Mouse (Mus musculus) forebrain, embryonic 15.5 days (tissue): ENCODE measurements at regions not wholly inside any gene's neighbourhood (a gene's known extent, or its start where the extent isn't known, plus 50 kb on each side); places are given as distances from the start of the nearest gene placed in this dataset.
A peak's percentile ranks its signal among the peaks of the same experiment; 100 is the strongest.

ENCODE experiments used
- ATAC-seq: fragments of 200-750 bp; cut with Nextera tagmentation; replicated peaks from 2 replicates; pipeline ENCODE4 v1.8.0; 2017; ENCODE audit warnings: mild to moderate bottlenecking, moderate TSS enrichment, moderate library complexity
- H3K27ac ChIP-seq: fragments of 300-500 bp; sonication (generic); replicated peaks from 2 replicates; pipeline ENCODE4 v1.5.1; 2015; ENCODE audit warnings: mild to moderate bottlenecking, inconsistent platforms
- H3K27me3 ChIP-seq: fragments of 300-500 bp; sonication (generic); 2 replicates; pipeline ENCODE4 v1.6.1; 2015; ENCODE audit warnings: inconsistent platforms
- H3K36me3 ChIP-seq: fragments of 300-500 bp; sonication (generic); 2 replicates; pipeline ENCODE4 v1.6.1; 2015; ENCODE audit warnings: mild to moderate bottlenecking, inconsistent platforms
- H3K4me1 ChIP-seq: fragments of 300-500 bp; sonication (generic); 2 replicates; pipeline ENCODE4 v1.6.1; 2015; ENCODE audit warnings: inconsistent platforms
- H3K4me2 ChIP-seq: fragments of 300-500 bp; sonication (generic); replicated peaks from 2 replicates; pipeline ENCODE4 v1.6.1; 2015; ENCODE audit warnings: mild to moderate bottlenecking, inconsistent platforms
- H3K4me3 ChIP-seq: fragments of 300-500 bp; sonication (generic); 2 replicates; pipeline ENCODE4 v1.5.1; 2015; ENCODE audit warnings: mild to moderate bottlenecking, inconsistent platforms
- H3K9ac ChIP-seq: fragments of 300-500 bp; sonication (generic); replicated peaks from 2 replicates; pipeline ENCODE4 v1.6.1; 2015; ENCODE audit warnings: mild to moderate bottlenecking, inconsistent platforms
- H3K9me3 ChIP-seq: fragments of 300-500 bp; sonication (generic); 2 replicates; pipeline ENCODE4 v1.6.1; 2016; ENCODE audit warnings: inconsistent platforms
- WGBS: fragments of 180-500 bp; shearing (Covaris S2); methylation state at CpG from one replicate; pipeline ENCODE4 v1.1.7; 2015; ENCODE audit warnings: mixed read lengths; 5-methylcytosine and 5-hydroxymethylcytosine counted together

DNA sequence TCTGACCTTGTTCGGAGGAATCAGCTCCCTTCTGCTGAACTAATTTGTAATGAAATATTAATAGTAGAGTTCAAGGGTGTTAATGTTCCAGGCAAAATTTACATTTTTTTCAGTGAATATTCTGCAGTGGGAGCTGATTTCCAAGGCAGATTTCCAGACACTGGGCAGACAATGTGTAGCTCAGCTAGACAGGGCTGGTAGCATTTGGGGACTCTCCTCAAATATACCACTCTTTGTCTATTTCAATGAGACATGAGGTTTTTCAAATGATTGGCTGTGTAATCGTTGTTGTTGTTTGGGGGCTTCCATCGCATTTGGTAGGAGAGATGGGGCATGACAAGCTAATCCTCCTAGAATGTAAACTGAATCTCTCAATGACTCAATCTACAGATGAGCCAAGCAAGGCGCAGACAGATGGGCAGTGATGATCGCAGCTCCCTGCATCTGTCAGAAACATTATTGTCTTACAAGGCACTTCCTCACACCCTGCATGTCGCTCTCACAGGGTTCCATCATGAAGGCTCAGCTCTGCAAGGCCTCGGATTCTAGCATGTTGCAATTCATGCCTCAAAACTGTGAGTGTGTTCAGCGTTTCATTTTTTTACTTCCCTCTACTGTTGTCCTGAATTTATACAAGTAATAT lies 241.7 kb upstream of the Akirin2 start:
- H3K4me3 ChIP-seq: no peak overlapping the region
- H3K27me3 ChIP-seq: no peaks in the 10 kb centered on the region
- H3K4me1 ChIP-seq: no peaks in the 10 kb centered on the region
- H3K9me3 ChIP-seq: 0 out of 2 replicates have a peak, but pooled peaks cover 2% of the 10 kb centered on the region
- 0 out of 2 replicates have a peak, but pooled peaks have one; percentile 53 for ATAC-seq
- 0 out of 2 replicates have a peak overlapping the region, but pooled peaks have one; percentile 9 for H3K27ac ChIP-seq
- H3K9ac ChIP-seq: no peak overlapping the region
- H3K36me3 ChIP-seq: no peaks in the 10 kb centered on the region
- no peak overlapping the region for H3K4me2 ChIP-seq
- WGBS: 73% methylated on average over 8 of the region's 8 CpGs

- H3K27me3 ChIP-seq: no peaks in the 10 kb centered on the region
- no peaks in the 10 kb centered on the region for H3K36me3 ChIP-seq
- H3K9me3 ChIP-seq: 0 out of 2 replicates have a peak, but pooled peaks cover 5% of the 10 kb centered on the region
- H3K4me3 ChIP-seq: no peak overlapping the region
- no peak overlapping the region for H3K9ac ChIP-seq
- 66% methylated on average over 5 of the region's 5 CpGs for WGBS
- H3K27ac ChIP-seq: no peak overlapping the region
- ATAC-seq: no peak
- H3K4me1 ChIP-seq: no peaks in the 10 kb centered on the region
- H3K4me2 ChIP-seq: no peak overlapping the region
Observed at GRCm38 (mm10) chr4:34310061-34310642, 240.6 kb upstream of the Akirin2 start.

DNA sequence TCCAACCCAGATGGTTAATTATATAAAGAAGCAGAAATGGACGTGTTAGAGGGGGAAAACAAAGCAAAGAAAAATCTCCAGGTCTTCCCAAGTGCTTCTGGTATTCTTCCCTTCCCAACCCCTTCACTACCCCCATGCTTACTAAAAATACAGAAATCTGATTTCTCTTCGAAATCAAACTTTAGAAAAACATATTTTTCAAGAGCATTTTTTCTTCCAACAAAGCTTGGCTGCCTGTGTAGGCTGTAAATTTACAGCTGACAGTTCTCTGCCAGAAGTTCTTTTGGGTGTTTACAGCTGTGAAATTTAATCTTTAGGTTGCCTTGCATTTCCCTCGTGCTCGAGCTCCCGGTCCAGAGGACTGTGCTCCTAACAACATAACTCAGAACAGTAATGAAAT lies 234.9 kb upstream of the Akirin2 start:
- 0 out of 2 replicates have a peak, but pooled peaks cover 5% of the 10 kb centered on the region for H3K9me3 ChIP-seq
- H3K4me2 ChIP-seq: no peak overlapping the region
- H3K36me3 ChIP-seq: no peaks in the 10 kb centered on the region
- H3K27ac ChIP-seq: peak overlapping the region; percentile 59
- no peaks in the 10 kb centered on the region for H3K27me3 ChIP-seq
- H3K4me1 ChIP-seq: no peaks in the 10 kb centered on the region
- no peak for ATAC-seq
- H3K9ac ChIP-seq: no peak overlapping the region
- H3K4me3 ChIP-seq: no peak overlapping the region
- 73% methylated on average over 5 of the region's 5 CpGs for WGBS

DNA sequence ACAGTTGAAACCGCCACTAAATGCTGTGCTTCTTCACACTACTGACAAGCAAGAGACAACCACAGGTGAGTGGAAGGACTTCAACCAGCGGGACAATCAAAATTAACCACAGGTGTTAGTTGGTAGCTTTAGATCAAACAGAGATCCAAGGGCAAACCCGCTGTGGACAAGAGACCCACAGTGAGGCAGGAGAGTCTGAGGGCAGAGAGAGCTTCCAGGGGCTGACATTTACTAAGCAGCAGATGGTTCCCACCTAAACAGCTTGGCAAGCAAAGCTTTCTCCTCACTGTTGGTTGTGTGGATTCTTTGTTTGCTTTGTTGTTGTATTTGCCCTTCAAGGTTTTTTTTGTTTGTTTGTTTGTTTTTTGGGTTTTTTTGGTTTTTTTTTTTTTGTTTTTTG lies 227.9 kb upstream of the Akirin2 start:
- no peak for ATAC-seq

GRCm38 (mm10) chr4:34328151-34328785 lies 222.5 kb upstream of the Akirin2 start:
- no peak for ATAC-seq
- no peak overlapping the region; the same call in 1 of the 2 replicates for H3K27ac ChIP-seq
- 0 out of 2 replicates have a peak overlapping the region, but pooled peaks have one; percentile 5 for H3K4me3 ChIP-seq
- H3K9ac ChIP-seq: no peak overlapping the region
- H3K4me2 ChIP-seq: peak overlapping the region; percentile 29
- peaks cover 11% of the 10 kb centered on the region for H3K4me1 ChIP-seq
- WGBS: 44% methylated on average over 19 of the region's 19 CpGs
- no peaks in the 10 kb centered on the region for H3K27me3 ChIP-seq
- no peaks in the 10 kb centered on the region for H3K36me3 ChIP-seq
- H3K9me3 ChIP-seq: no peaks in the 10 kb centered on the region

More for the DNA sequence above, 227.9 kb upstream of the Akirin2 start:
- H3K4me1 ChIP-seq: peaks cover under 1% of the 10 kb centered on the region
- no peaks in the 10 kb centered on the region for H3K36me3 ChIP-seq
- H3K27me3 ChIP-seq: no peaks in the 10 kb centered on the region
- H3K27ac ChIP-seq: no peak overlapping the region
- no peaks in the 10 kb centered on the region for H3K9me3 ChIP-seq
- H3K4me2 ChIP-seq: no peak overlapping the region
- H3K9ac ChIP-seq: no peak overlapping the region
- WGBS: 81% methylated on average over 3 of the region's 3 CpGs
- no peak overlapping the region for H3K4me3 ChIP-seq

GRCm38 (mm10) chr4:34336971-34337797 lies 213.6 kb upstream of the Akirin2 start:
- Histone ChIP-seq H3K9ac (0 out of 2 replicates have a peak overlapping the region, but pooled peaks have one; percentile 1), H3K27ac (peak overlapping the region; percentile 38), H3K36me3 (no peaks in the 10 kb centered on the region), H3K9me3 (no peaks in the 10 kb centered on the region), H3K4me3 (no peak overlapping the region), H3K27me3 (no peaks in the 10 kb centered on the region), H3K4me1 (peaks cover 11% of the 10 kb centered on the region), H3K4me2 (0 out of 2 replicates have a peak overlapping the region, but pooled peaks have one; percentile 2)
- peak; percentile 66 for ATAC-seq
- 36% methylated on average over 14 of the region's 14 CpGs for WGBS

- peak; percentile 19; the same call in 1 of the 2 replicates for ATAC-seq
- Histone ChIP-seq H3K4me2 (no peak overlapping the region), H3K4me3 (no peak overlapping the region), H3K27ac (peak overlapping the region; percentile 38), H3K9ac (no peak overlapping the region), H3K4me1 (peaks cover 11% of the 10 kb centered on the region), H3K36me3 (no peaks in the 10 kb centered on the region), H3K9me3 (no peaks in the 10 kb centered on the region), H3K27me3 (no peaks in the 10 kb centered on the region)
- WGBS: 71% methylated on average over 13 of the region's 13 CpGs
Observed at GRCm38 (mm10) chr4:34337852-34338251, 212.9 kb upstream of the Akirin2 start.

- no peak overlapping the region for H3K4me2 ChIP-seq
- 75% methylated on average over 8 of the region's 8 CpGs for WGBS
- H3K4me1 ChIP-seq: peaks cover 11% of the 10 kb centered on the region
- no peak overlapping the region for H3K27ac ChIP-seq
- no peak for ATAC-seq
- H3K9ac ChIP-seq: no peak overlapping the region
- H3K9me3 ChIP-seq: no peaks in the 10 kb centered on the region
- no peaks in the 10 kb centered on the region for H3K27me3 ChIP-seq
- H3K36me3 ChIP-seq: no peaks in the 10 kb centered on the region
- H3K4me3 ChIP-seq: no peak overlapping the region
Observed at GRCm38 (mm10) chr4:34340057-34340456, 210.7 kb upstream of the Akirin2 start.

GRCm38 (mm10) chr4:34371281-34372032 lies 179.3 kb upstream of the Akirin2 start:
- Histone ChIP-seq H3K27ac (no peak overlapping the region; the same call in 1 of the 2 replicates), H3K9me3 (no peaks in the 10 kb centered on the region), H3K4me2 (no peak overlapping the region), H3K4me3 (no peak overlapping the region), H3K4me1 (no peaks in the 10 kb centered on the region), H3K27me3 (no peaks in the 10 kb centered on the region), H3K36me3 (no peaks in the 10 kb centered on the region), H3K9ac (no peak overlapping the region)
- ATAC-seq: 0 out of 2 replicates have a peak, but pooled peaks have one; percentile 29
- WGBS: 74% methylated on average over 8 of the region's 8 CpGs

DNA sequence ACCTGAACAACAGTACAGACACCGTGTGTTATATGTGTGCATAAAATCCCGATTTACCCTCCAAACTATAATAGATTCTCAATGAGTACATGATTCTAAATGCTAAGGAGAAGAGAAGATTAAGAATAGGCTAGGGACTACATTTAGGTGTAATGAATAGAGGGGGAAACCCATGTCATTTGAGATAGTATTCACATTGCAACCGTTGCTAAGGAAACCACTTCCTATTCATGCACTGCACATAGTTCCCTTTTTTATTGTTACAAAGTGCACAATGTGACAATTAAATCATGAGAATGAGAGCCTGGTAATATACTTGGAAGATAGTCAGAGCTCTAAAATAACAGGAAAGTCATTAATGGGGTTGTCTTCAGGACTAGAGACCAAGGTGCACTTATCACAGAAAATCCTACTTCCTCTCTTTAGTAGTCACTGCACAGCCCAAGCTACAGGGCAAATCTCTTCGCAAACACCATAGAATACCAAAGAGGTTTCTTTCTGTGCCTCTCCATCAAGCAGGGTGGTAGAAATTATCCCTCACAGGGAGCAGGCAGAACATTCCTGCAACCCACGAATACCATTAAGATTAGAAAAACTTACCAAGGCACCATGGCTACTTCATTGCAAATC lies 164.3 kb upstream of the Akirin2 start:
- no peaks in the 10 kb centered on the region for H3K36me3 ChIP-seq
- H3K9me3 ChIP-seq: no peaks in the 10 kb centered on the region
- peak; percentile 80 for ATAC-seq
- 52% methylated on average over 5 of the region's 5 CpGs for WGBS
- no peak overlapping the region for H3K4me2 ChIP-seq
- no peaks in the 10 kb centered on the region for H3K27me3 ChIP-seq
- no peaks in the 10 kb centered on the region for H3K4me1 ChIP-seq
- H3K4me3 ChIP-seq: no peak overlapping the region
- H3K9ac ChIP-seq: no peak overlapping the region
- peak overlapping the region; percentile 17; the same call in 1 of the 2 replicates for H3K27ac ChIP-seq

DNA sequence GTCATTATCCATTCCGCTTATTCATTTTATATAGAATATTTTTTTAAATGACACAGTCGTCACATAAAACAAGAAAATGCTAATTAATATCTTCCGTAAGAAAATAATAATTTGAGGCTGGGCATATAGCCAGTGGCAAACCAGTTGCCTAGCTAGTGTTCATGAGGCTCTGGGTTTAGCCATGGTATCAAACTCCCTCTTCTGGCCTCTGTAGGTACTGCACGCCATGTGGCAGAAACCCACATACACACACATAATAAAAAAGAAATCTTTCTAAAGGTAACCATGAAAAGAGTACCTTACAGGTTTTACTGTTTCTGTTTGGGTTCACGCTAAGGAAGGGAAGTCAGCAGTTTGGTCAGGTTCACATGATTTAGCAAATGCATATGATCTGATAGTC lies 159.2 kb upstream of the Akirin2 start:
- Histone ChIP-seq H3K4me2 (no peak overlapping the region), H3K9ac (no peak overlapping the region), H3K4me1 (no peaks in the 10 kb centered on the region), H3K9me3 (no peaks in the 10 kb centered on the region), H3K36me3 (no peaks in the 10 kb centered on the region), H3K27me3 (no peaks in the 10 kb centered on the region), H3K4me3 (no peak overlapping the region), H3K27ac (no peak overlapping the region)
- 93% methylated on average over 5 of the region's 5 CpGs for WGBS
- no peak for ATAC-seq
